Mouse (Mus musculus) kidney, embryonic 14.5 days (tissue): Measurements from ENCODE around the gene Hexa. TPM values are rescaled to one million over a fixed set of nuclear protein-coding genes. Genes with fewer than 3 reads are reported as not detected.

Source experiments
- ATAC-seq: fragments of 200-750 bp; cut with Nextera tagmentation; 2 replicates; pipeline ENCODE4 v1.8.0; 2017; ENCODE audit warnings: moderate number of reproducible peaks, mild to moderate bottlenecking, moderate TSS enrichment, moderate library complexity; ENCODE audit not compliant: low FRiP score, low TSS enrichment
- H3K27ac ChIP-seq: fragments of 300-500 bp; sonication (generic); 2 replicates; pipeline ENCODE4 v1.5.1; 2014; ENCODE audit warnings: low read depth, mild to moderate bottlenecking, low read length, moderate library complexity, mixed read lengths
- H3K27me3 ChIP-seq: fragments of 300-500 bp; sonication (generic); 2 replicates; pipeline ENCODE4 v1.6.1; 2014; ENCODE audit warnings: mild to moderate bottlenecking, low read length; ENCODE audit not compliant: control insufficient read depth, insufficient read depth
- H3K36me3 ChIP-seq: fragments of 300-500 bp; sonication (generic); 2 replicates; pipeline ENCODE4 v1.6.1; 2014; ENCODE audit warnings: low read length, mixed read lengths; ENCODE audit not compliant: control insufficient read depth, insufficient read depth
- H3K4me1 ChIP-seq: fragments of 300-500 bp; sonication (generic); 2 replicates; pipeline ENCODE4 v1.6.1; 2014; ENCODE audit warnings: low read length, mixed read lengths; ENCODE audit not compliant: control insufficient read depth, insufficient read depth
- H3K4me2 ChIP-seq: fragments of 300-500 bp; sonication (generic); replicated peaks from 2 replicates; pipeline ENCODE4 v1.6.1; 2014; ENCODE audit warnings: low read depth, mild to moderate bottlenecking, low read length
- H3K4me3 ChIP-seq: fragments of 300-500 bp; sonication (generic); 2 replicates; pipeline ENCODE4 v1.5.1; 2014; ENCODE audit warnings: mild to moderate bottlenecking, low read length
- H3K9ac ChIP-seq: fragments of 300-500 bp; sonication (generic); 2 replicates; pipeline ENCODE4 v1.6.1; 2014; ENCODE audit warnings: low read depth, mild to moderate bottlenecking, low read length, moderate library complexity
- H3K9me3 ChIP-seq: fragments of 300-500 bp; sonication (generic); 2 replicates; pipeline ENCODE4 v1.6.1; 2016; ENCODE audit warnings: low read length; ENCODE audit not compliant: control insufficient read depth
- WGBS: fragments of 180-500 bp; shearing (Covaris S2); extraction: QIAGEN DNeasy Blood & Tissue Kit; methylation state at CpG from one replicate; pipeline ENCODE4 v1.1.7; 2014; 5-methylcytosine and 5-hydroxymethylcytosine counted together
- polyA plus RNA-seq: library from polyadenylated mRNA; unstranded; fragments of >200 nt; fragmentation: Nextera tagmentation; extraction: Ambion mirVana; gene quantifications from 2 replicates; pipeline ENCODE4 v1.2.1, GENCODE M21; 2014

Gene Hexa
- polyA plus RNA-seq, 1 experiment from 2014 or later, result 58.1 TPM

DNA sequence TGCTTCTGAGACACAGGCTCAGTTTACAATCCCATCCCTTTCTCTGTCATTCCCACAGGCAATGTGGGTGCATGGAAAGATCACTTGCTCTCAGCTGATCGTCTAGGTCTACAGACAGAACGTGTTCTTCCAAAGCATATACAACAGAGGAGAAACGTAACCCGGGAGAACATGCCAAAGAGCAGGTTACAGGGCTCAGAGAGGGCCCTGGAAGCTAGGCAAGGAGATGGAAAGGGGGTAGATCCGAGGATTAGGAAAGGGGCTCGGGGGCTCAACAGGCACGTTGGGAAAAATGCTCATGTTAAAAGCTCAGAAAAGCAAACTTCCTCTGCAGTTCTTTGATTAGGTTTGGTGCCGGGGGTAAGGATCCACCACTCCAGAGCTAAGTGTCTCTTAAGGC, 62.3 kb downstream of the Hexa start:
- Histone ChIP-seq H3K4me2 (no peak overlapping the region), H3K36me3 (no peaks in the 10 kb centered on the region), H3K9me3 (no peaks in the 10 kb centered on the region), H3K27ac (no peak overlapping the region), H3K27me3 (0 out of 2 replicates have a peak, but pooled peaks cover 5% of the 10 kb centered on the region), H3K4me1 (no peaks in the 10 kb centered on the region), H3K4me3 (no peak overlapping the region), H3K9ac (no peak overlapping the region)
- no peak for ATAC-seq
- 86% methylated on average over 8 of the region's 8 CpGs for WGBS

DNA sequence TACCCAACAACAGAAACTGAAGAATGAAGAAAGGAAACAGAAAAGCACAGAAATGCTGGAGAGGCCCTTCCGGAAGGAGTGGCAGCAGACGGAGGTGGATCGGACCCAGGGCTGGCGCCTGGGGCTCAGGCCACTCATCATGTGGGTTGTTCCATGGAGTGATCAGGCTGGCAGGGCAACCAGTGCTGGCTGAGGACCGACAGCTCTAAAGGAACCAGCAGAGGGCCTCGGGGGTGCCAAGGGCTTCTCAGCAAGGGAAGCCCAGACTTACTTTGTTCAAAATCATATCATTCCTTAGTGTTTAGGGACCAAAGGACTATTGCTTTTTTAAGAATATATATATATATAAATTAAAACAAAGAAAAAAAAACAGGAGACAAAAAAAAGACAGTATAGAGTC, 66.6 kb downstream of the Hexa start:
- H3K27me3 ChIP-seq, result 0 out of 2 replicates have a peak, but pooled peaks cover 5% of the 10 kb centered on the region
- 48% methylated on average over 6 of the region's 6 CpGs for WGBS
- no peak for ATAC-seq
- no peaks in the 10 kb centered on the region for H3K36me3 ChIP-seq
- no peaks in the 10 kb centered on the region for H3K4me1 ChIP-seq
- H3K27ac ChIP-seq, result no peak overlapping the region
- no peaks in the 10 kb centered on the region for H3K9me3 ChIP-seq
- H3K4me2 ChIP-seq, result no peak overlapping the region
- H3K4me3 ChIP-seq, result no peak overlapping the region
- no peak overlapping the region for H3K9ac ChIP-seq

DNA sequence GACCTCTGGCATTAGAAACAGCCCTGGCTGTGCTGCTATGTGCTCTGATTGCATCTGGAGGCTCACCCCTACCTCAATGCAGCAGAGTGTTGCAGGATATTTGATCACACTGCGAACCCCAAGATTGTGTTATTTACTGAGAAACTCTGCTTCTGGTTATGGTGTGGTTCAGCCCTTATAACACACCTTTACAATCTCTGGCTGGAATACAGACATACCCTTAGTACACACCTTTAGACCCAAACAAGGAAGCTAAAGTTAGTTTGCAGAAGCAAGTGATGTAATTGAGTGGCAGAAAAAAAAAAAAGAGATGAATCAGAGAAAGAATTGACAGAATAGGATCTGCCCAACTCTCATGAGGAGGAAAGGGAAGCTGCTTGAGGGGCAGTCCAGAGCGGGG, 71.6 kb downstream of the Hexa start:
- no peak for ATAC-seq

More for the DNA sequence above, 71.6 kb downstream of the Hexa start:
- Histone ChIP-seq H3K4me3 (no peak overlapping the region), H3K36me3 (no peaks in the 10 kb centered on the region), H3K27ac (no peak overlapping the region), H3K27me3 (no peaks in the 10 kb centered on the region), H3K9me3 (no peaks in the 10 kb centered on the region), H3K4me2 (no peak overlapping the region), H3K9ac (no peak overlapping the region), H3K4me1 (no peaks in the 10 kb centered on the region)
- WGBS, result 85% methylated on average over 2 of the region's 2 CpGs

Other genes starting within 250 kb of the Hexa start
- 34.9 and 45.5 TPM in 2 replicates for gene Adpgk, start 248.0 kb upstream of the Hexa start, polyA plus RNA-seq
- 14.1 and 15.5 TPM in 2 replicates for gene Bbs4, start 186.0 kb upstream of the Hexa start, polyA plus RNA-seq
- 18.3 and 24.5 TPM in 2 replicates for gene Arih1, start 52.9 kb upstream of the Hexa start, polyA plus RNA-seq
- gene Tmem202, start 307 bp downstream of the Hexa start, polyA plus RNA-seq, result 0.19 TPM in 1 of 2 replicates, not detected in the other
- gene Celf6, start 38.4 kb downstream of the Hexa start, polyA plus RNA-seq, result not detected in 2 replicates
- gene Parp6, start 77.7 kb downstream of the Hexa start, polyA plus RNA-seq, result 17.9 and 23.9 TPM in 2 replicates
- 879 and 1,230 TPM in 2 replicates for gene Pkm, start 116.8 kb downstream of the Hexa start, polyA plus RNA-seq
- gene Gramd2, start 140.6 kb downstream of the Hexa start, polyA plus RNA-seq, result 0.66 TPM in 2 replicates
- gene Senp8, start 211.2 kb downstream of the Hexa start, polyA plus RNA-seq, result 12.6 and 13.9 TPM in 2 replicates
- 16.4 and 20.4 TPM in 2 replicates for gene Myo9a, start 211.4 kb downstream of the Hexa start, polyA plus RNA-seq